Mouse (Mus musculus) B cell, adult 2 months (primary cell): ENCODE results near the gene Npas3.

Source experiments
- DNase-seq, 2 experiments: peaks; one replicate each; pipeline ENCODE4 v3.0.0; 2022

Npas3 gene

DNA sequence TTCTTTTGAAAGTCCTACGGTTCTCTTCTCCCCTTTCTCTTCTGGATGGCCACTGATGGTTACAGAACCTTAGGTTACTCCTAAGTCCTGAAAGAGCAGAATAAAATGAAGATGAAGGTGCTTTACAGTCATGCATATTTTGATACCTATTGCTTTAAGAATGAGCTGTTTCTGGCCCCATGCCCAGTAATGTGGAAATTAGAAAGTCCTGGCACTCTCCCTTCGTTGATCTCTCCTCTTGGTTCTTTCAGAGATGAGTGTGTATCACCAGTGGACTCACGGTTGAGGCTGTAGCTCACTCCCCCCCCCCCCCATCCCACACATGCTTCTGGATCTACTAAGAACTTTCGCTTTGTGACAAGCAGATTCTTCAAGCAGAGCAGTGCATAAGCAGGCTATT is 167.6 kb downstream of the Npas3 start:
- DNase-seq: no peak

DNA sequence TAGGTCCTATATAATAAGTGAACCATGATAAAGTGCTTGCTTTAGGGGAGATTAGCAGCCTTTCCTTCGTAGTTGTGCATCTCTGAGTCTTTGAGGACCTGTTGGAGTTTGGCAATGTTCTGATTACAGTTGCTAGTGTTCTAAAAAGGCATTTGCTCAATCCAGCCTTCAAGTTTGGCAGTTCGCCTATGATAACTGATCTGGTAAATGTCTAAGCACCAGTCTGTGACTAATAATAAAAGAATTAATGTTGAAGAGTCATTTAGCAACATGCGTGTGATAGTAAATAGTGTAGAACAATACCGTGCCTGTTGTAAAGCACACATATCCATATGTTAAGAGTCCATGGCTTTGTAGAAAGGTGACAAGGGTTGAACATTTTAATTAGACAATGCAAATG is 173.2 kb downstream of the Npas3 start:
- DNase-seq: no peak

- no peak for DNase-seq
These were observed 175.2 kb downstream of the Npas3 start for GRCm38 (mm10) chr12:53423631-53424030.

DNA sequence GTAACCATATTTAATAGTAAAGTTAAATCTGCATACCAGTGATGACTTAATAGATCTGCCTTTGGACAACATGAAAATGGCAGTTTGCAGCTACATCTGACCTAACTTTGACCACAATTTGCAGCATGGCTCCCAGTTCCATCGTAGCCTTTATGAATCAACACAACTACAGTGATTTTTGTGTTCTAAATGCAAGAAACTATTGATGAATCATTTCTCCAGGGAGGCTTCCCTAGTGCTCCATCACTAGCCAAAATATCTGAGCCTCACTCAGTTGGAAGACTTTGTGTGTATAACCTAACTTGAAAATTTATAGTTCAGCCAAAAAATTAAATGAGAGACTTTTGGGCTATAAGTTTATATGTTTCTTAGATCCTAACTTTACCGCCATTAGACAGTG is 177.5 kb downstream of the Npas3 start:
- DNase-seq: no peak

GRCm38 (mm10) chr12:53427153-53427552 is 178.7 kb downstream of the Npas3 start:
- DNase-seq: no peak

DNA sequence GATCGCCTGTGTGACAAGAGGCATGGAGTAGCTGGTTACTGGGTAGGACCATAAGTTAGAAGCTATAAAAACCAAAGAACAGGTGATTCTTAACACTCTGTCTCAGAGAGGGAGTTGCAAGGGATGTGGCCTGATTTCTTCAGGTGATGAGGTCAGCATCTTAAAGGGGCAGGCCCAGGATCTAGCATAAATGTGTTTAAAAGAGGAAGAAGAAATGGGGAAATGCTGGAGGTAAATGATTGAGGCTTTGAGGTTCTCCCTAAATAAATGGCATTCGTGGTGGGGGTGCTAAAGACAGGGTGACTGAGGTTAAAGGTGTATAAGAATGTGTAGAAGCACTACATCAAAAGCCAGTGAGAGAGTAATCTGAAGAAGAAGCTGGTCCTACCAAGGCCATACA is 193.6 kb downstream of the Npas3 start:
- no peak for DNase-seq

DNA sequence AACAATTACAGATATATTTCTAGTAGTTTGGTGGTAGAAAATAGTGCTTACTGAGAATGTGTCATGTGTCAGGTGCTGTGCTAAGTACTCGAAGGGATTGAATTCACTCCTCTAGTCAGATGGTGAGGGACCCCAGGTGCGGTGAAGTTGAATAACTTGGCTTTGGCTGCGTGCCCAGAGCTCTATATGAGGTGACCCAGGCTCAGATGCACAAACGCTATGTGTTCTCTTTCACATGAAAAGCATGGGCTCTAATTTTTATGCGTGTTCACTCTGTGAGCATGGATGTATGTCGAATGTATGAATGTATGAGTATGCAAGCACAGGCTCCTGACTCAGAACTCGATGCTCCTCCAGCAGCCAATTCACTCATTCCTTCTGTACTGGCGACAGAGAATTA is 199.0 kb downstream of the Npas3 start:
- no peak for DNase-seq

DNA sequence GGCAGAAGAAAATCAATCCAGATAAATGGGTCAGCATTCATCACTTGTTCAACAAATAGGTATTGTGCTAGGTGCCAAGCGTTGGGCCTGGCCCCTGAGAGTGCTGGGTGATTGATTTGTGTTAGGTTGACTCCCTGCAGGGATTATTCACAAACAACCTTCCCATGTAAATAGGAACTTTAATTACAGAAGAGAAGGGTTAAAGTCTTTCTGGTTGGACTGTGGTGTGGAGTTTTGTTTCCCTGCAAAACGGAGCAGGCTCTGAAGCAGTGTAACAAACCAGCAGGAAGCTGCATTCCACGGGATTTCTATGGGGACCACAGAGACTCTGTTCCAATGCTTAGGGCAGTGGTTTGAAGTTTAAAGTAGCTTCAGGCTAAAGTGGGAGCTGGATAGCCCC is 199.6 kb downstream of the Npas3 start:
- no peak for DNase-seq

GRCm38 (mm10) chr12:53467549-53467948 is 219.1 kb downstream of the Npas3 start:
- no peak for DNase-seq

DNA sequence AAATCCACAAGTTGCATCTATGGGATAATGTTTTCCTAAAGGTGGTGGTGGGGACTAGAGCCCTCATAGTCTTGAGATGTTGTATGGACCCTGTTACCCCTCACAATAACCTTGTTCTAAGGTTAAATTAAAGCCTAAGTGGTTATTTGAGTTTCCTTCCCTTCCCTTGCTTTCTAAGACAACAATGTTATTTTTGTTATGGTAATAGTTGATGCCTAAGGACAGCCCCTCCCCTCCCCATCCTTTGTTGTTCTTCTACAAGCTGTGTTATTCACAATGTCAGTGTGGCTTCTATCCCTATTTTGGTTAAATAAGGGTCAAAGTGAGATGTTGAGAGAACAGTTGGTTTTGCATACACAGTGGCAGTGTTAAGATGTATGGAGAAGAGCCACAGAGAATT is 226.0 kb downstream of the Npas3 start:
- DNase-seq: no peak

DNA sequence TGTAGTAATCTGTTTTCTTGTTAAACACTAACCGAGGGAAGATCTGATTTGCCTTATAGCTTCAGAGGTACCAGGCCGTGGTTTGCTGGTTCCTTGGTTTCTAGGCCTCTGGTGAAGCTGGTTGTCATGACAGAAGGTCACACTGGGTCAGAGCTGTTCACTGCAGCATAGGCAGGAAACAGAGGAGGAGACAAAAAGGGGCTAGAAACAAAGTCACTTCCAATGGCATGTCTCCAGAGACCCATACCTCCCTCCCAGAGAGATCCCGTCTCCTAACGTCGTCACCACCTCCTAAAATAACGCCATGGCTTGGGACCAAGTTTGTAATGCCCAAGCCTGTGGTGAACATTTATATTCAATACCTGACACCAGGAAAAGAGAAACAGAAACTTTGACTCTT is 236.4 kb downstream of the Npas3 start:
- no peak for DNase-seq

- no peak for DNase-seq
These were observed 247.9 kb downstream of the Npas3 start for GRCm38 (mm10) chr12:53496386-53496785.

DNA sequence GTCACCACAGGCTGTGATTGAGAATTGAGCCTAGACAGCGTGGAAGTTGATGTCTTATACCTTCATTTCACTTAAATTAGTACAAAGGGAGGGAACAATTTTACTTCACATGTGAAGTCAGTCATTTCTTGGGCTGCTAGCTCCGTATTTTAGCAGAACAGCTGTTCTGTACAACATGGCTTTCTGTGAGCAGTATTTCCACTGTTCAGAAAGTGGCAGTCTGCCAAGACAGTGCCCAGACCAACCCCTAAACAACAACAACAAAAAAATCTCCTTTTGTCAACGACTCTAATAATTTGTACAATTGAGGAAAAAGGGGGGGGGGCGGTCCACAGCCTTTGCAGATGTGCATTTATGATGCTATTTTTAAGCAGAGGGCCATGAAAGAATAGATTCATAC is 266.4 kb downstream of the Npas3 start:
- no peak for DNase-seq

- no peak for DNase-seq
These were observed 271.1 kb downstream of the Npas3 start for GRCm38 (mm10) chr12:53519556-53519955.

DNA sequence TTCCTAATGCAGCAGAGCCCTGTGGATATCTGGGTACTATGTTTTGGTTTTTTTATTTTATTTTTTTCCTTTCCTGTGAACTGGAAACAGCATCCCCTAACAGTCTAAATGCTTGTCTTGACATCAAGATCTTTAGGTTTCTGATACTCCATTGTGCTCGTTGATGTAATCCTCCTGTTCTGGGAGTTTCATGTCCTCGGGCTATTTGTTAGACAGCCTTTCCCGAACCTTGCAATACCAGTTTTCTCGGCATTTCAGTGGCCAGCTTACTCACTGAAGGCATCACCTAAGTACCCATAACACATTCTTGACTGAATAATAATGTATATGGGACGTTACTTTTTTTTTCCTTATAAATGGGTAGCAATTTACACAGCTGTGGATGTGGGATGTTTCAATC is 274.2 kb downstream of the Npas3 start:
- DNase-seq: no peak

- no peak for DNase-seq
These were observed 278.6 kb downstream of the Npas3 start for GRCm38 (mm10) chr12:53527046-53527445.

GRCm38 (mm10) chr12:53529345-53529744 is 280.9 kb downstream of the Npas3 start:
- no peak for DNase-seq

GRCm38 (mm10) chr12:53536816-53537215 is 288.3 kb downstream of the Npas3 start:
- no peak for DNase-seq

DNA sequence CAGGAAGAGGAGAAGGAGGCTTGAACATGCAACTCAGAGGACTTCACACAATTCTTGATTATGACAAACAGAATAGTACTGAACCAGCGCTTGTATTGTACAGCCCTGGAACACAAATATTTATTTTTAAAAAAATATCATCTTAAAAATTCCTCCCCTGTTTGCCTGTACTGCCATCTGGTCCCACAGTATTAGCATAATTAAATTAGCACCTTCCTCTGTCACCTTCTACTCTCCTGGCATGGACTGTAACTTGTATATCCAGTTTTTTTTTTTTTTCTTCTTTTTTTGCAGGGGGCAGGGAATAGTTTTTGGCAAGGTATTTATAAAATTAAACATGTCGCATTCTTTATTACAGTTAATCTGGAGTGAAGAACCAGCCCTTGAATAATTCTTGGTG is 307.9 kb downstream of the Npas3 start:
- DNase-seq: no peak

DNA sequence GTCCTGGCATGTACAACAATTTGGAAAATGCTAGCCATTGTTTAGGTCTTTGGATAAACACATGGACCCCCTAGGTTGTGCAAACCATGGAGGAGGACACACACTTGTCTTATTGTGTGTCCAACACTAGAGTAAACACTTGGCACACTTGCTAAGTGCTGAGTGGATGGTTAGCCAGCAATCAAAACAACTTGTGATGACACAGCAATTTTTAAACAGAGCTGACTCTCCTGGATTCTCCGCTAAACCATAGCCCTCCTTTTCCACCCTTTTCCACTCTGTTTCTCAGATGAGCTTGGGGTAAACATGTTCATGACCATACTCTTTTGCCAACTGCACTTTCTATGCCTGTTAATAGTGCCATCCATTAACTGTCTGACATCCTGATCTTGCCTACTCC is 309.8 kb downstream of the Npas3 start:
- DNase-seq: no peak

GRCm38 (mm10) chr12:53566712-53567387 is 318.4 kb downstream of the Npas3 start:
- no peak for DNase-seq

- DNase-seq: no peak
These were observed 332.7 kb downstream of the Npas3 start for GRCm38 (mm10) chr12:53581181-53581580.

- no peak for DNase-seq
These were observed 338.8 kb downstream of the Npas3 start for GRCm38 (mm10) chr12:53587249-53587648.

DNA sequence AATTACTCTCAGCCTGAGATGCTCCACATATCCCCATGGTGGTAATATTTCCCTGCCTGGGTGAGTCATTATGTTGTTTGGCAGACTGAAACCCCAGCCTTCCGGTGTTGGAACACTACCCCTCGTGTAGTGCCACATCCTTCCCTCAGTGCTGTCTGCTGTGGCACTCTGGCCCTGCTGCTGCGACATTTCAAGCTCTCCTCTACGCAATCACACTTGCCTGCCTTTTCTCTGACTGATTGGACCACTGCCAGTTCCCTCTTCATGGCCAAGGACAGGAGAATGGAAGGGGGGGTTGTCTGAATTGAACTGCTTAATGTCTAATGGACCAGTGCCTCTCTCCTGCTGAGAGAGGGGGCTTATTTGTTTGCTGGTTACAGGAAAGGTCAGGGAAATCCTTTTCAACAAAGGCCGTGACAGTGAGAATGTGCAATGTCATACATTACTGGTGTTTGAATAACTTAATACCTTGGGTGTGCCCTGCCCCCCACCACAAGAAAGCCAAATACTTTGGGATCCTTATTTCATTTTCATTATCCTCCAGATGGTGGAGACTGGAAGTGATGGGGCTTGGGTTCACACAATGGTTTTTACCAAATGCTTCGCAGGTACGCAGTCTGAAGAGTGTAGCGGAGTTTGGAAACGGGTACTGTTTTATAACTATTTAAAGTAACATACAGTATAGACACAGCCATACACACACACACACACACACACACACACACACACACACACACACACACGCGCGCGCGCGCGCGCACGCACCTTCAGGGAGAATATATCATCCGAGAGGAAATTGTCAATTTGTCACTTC is 339.4 kb downstream of the Npas3 start:
- DNase-seq: no peak
